Mouse (Mus musculus) ES-E14 (cell line): Measurements from ENCODE around the gene Krt81. TPM values are rescaled to one million over a fixed set of nuclear protein-coding genes. Genes with fewer than 3 reads are reported as not detected.
A peak's percentile ranks its signal among the peaks of the same experiment; 100 is the strongest.

Experiments used
- DNase-seq: peaks from one replicate; pipeline ENCODE4 v3.0.0-alpha.2; 2013; ENCODE audit warnings: low read depth, low spot score
- H3K27ac ChIP-seq: 2 replicates; pipeline ENCODE4 v1.5.1; 2012; ENCODE audit warnings: low read depth, mild to moderate bottlenecking, low read length, moderate library complexity, mixed read lengths; ENCODE audit not compliant: poor library complexity, insufficient read depth, severe bottlenecking
- H3K36me3 ChIP-seq: 2 replicates; pipeline ENCODE4 v1.6.1; 2012; ENCODE audit warnings: mild to moderate bottlenecking, low read length, moderate library complexity, mixed read lengths; ENCODE audit not compliant: control insufficient read depth, poor library complexity, insufficient read depth, severe bottlenecking
- H3K4me1 ChIP-seq, 2 experiments: fragments of 150-350 bp in 1 of 2; sonication (generic) in 1 of 2; 2 replicates each; pipeline ENCODE4 v1.6.1; 2012; ENCODE audit warnings: low read length in 2 of 2, mild to moderate bottlenecking in 1 of 2, mixed read lengths in 1 of 2; ENCODE audit not compliant: control insufficient read depth in 2 of 2, insufficient read depth in 2 of 2, poor library complexity in 1 of 2
- H3K4me3 ChIP-seq, 2 experiments: fragments of 150-350 bp in 1 of 2; sonication (generic) in 1 of 2; 2 replicates each; pipeline ENCODE4 v1.5.1; 2012; ENCODE audit warnings: low read length in 2 of 2, low read depth in 1 of 2, mild to moderate bottlenecking in 1 of 2, mixed read lengths in 1 of 2; ENCODE audit not compliant: insufficient read depth in 1 of 2, poor library complexity in 1 of 2, severe bottlenecking in 1 of 2
- H3K9ac ChIP-seq: 2 replicates; pipeline ENCODE4 v1.6.1; 2012; ENCODE audit warnings: low read depth, mild to moderate bottlenecking, low read length, mixed read lengths; ENCODE audit not compliant: poor library complexity, insufficient read depth, severe bottlenecking
- H3K9me3 ChIP-seq: fragments of 150-350 bp; sonication (generic); 2 replicates; pipeline ENCODE4 v1.6.1; 2012; ENCODE audit warnings: low read depth, mild to moderate bottlenecking, low read length; ENCODE audit not compliant: control insufficient read depth, insufficient read depth
- CHD2 ChIP-seq: IDR thresholded peaks from 2 replicates; pipeline ENCODE4 v1.6.1; 2014; ENCODE audit warnings: mild to moderate bottlenecking, low read depth, low read length, inconsistent platforms
- HCFC1 ChIP-seq: IDR thresholded peaks from 2 replicates; pipeline ENCODE4 v1.6.1; 2012; ENCODE audit warnings: low read length, inconsistent platforms, borderline replicate concordance; ENCODE audit not compliant: insufficient read depth
- MAFK ChIP-seq: IDR thresholded peaks from 2 replicates; pipeline ENCODE4 v1.6.1; 2014; ENCODE audit warnings: mild to moderate bottlenecking, low read depth, low read length, inconsistent platforms; ENCODE audit not compliant: insufficient read depth
- ZC3H11A ChIP-seq: IDR thresholded peaks from 2 replicates; pipeline ENCODE4 v1.6.1; 2012; ENCODE audit warnings: low read depth, mild to moderate bottlenecking, inconsistent platforms, low read length, borderline replicate concordance
- ZNF384 ChIP-seq: IDR thresholded peaks from 2 replicates; pipeline ENCODE4 v1.6.1; 2012; ENCODE audit warnings: low read depth, low read length, inconsistent platforms
- in situ Hi-C, 2 experiments: fragments of 600-800 bp; cut with MboI; formaldehyde crosslinking; loops; one replicate each; pipeline ENCODE4 v1.15.1; 2025; ENCODE audit warnings: low sequenced_read_pairs in 2 of 2, inconsistent platforms in 1 of 2; ENCODE audit not compliant: unreplicated experiment in 2 of 2
- total RNA-seq: library from RNA; depleted of rRNA; stranded (reverse); fragments of 300-350 nt; gene quantifications from 2 replicates; pipeline ENCODE4 v1.2.3, GENCODE M21; 2012

The Krt81 gene
- total RNA-seq, 1 experiment: not detected

- Histone ChIP-seq H3K4me3 (no peak overlapping the region), H3K27ac (no peak overlapping the region), H3K36me3 (no peaks in the 10 kb centered on the region), H3K4me1 (no peaks in the 10 kb centered on the region), H3K9ac (no peak overlapping the region), H3K9me3 (no peaks in the 10 kb centered on the region)
- peak; percentile 70 for DNase-seq
- TF ChIP-seq CHD2: no peak
- TF ChIP-seq HCFC1: no peak
- no peak for TF ChIP-seq MAFK
- TF ChIP-seq ZNF384: no peak
- TF ChIP-seq ZC3H11A: no peak
- in situ Hi-C loops: no loop called here
Measured at GRCm38 (mm10) chr15:101453093-101453736, 10.3 kb downstream of the Krt81 start.

- no peak for DNase-seq
- no peak within 1 kb of the TSS for H3K27ac ChIP-seq
- H3K9ac ChIP-seq: no peak within 1 kb of the TSS
- TF ChIP-seq CHD2: no peak
- no peak for TF ChIP-seq HCFC1
- TF ChIP-seq MAFK: no peak
- no peak for TF ChIP-seq ZC3H11A
- TF ChIP-seq ZNF384: no peak
- H3K4me3 ChIP-seq: no peak within 1 kb of the TSS
- no peaks in the 10 kb centered on the region for H3K36me3 ChIP-seq
- no peaks in the 10 kb centered on the region for H3K4me1 ChIP-seq
- in situ Hi-C loops: no loop called here
- no peaks in the 10 kb centered on the region for H3K9me3 ChIP-seq
Measured at GRCm38 (mm10) chr15:101447444-101447843, 16.1 kb downstream of the Krt81 start, which contains the start of gene Krt88. Gene Krt88, plus strand, starts transcription at chr15:101447744.

- no peak for TF ChIP-seq ZNF384
- TF ChIP-seq CHD2: no peak
- TF ChIP-seq ZC3H11A: no peak
- no peak for TF ChIP-seq MAFK
- no peak for TF ChIP-seq HCFC1
- Histone ChIP-seq H3K4me1 (no peaks in the 10 kb centered on the region), H3K9ac (no peak overlapping the region), H3K9me3 (no peaks in the 10 kb centered on the region), H3K36me3 (no peaks in the 10 kb centered on the region), H3K4me3 (no peak overlapping the region), H3K27ac (no peak overlapping the region)
- no peak for DNase-seq
- in situ Hi-C loops: no loop called here
Measured at GRCm38 (mm10) chr15:101446572-101446971, 17.0 kb downstream of the Krt81 start.

- no peaks in the 10 kb centered on the region for H3K9me3 ChIP-seq
- no peak overlapping the region for H3K4me3 ChIP-seq
- TF ChIP-seq ZC3H11A (no peak), HCFC1 (no peak)
- DNase-seq: no peak
- in situ Hi-C loops: no loop called here
- H3K36me3 ChIP-seq: no peaks in the 10 kb centered on the region
- peaks cover 0 to 2% of the 10 kb centered on the region in 2 experiments; a peak in 1 of 4 replicates for H3K4me1 ChIP-seq
- no peak overlapping the region for H3K27ac ChIP-seq
- H3K9ac ChIP-seq: no peak overlapping the region
Measured at GRCm38 (mm10) chr15:101440837-101441236, 22.7 kb downstream of the Krt81 start.
